Mouse (Mus musculus): Measurements from ENCODE around the gene Spon1. TPM values are rescaled to one million over a fixed set of nuclear protein-coding genes. Genes with fewer than 3 reads are reported as not detected.

Spon1 gene
- polyA plus RNA-seq, 1 experiment from 2014 or later: 4.7 TPM

DNA sequence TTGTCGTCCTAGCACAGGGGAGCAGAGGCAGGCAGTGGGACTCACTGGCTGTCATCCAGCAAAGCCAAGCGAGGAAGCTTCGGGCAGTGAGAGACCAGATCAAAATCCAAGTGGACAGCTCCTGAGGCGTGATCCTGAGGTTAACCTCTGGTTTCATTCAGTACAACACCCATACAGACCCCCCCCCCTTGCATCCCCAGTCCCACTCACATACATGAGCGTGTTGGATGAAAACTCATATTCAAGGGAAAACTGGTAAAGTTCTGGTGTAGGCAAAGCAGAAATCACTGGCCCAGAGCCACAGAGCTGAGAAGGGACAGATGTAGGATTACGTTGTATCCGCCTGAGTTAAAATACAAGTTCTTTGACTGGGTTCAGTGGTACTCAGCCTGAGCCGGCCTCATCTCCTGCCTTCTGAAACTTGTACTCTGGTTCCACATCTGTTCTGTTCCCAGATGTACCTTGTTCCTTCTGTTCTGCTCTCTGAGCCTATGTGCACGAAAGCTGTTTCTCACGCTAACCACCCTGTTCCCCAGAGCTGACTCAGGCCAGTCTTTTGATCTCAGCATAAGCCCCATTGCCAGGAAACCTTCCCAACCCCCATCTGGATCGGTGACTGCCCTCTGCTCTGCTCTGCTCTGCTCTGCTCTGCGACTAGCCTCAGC is 143.5 kb downstream of the Spon1 start:
- H3K27ac ChIP-seq: no peak overlapping the region
- no peak for ATAC-seq (ENCODE audit: insufficient number of reproducible peaks, insufficient read depth, low FRiP score, low TSS enrichment, low read depth)
- H3K36me3 ChIP-seq: no peaks in the 10 kb centered on the region
- H3K4me3 ChIP-seq (replicated peaks): no peak overlapping the region
- no peak overlapping the region for H3K4me2 ChIP-seq
- H3K9me3 ChIP-seq: no peaks in the 10 kb centered on the region
- H3K9ac ChIP-seq (replicated peaks): no peak overlapping the region
- WGBS: 20% methylated on average over 12 of the region's 12 CpGs
- no peaks in the 10 kb centered on the region for H3K27me3 ChIP-seq
- H3K4me1 ChIP-seq (replicated peaks): peaks cover 11% of the 10 kb centered on the region

DNA sequence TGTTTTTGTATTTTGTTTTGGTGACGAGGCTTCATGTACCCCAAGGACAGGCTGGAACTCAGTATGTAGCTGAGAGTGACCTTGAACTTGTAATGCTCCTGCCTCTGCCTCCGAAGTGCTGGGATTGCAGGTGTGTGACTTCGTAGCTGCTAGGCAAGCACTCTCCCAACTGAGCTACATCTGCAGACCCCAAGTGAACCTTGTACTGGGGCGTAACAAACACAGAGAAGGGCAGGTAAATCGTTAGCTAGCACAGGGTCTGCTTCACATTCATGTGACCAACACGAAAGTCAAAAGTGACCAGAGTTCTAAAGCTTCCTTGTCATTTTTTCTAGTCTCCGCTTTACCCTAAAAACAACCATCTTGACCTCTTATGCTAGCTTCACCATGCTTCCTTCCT is 145.1 kb downstream of the Spon1 start:
- no peak for ATAC-seq (ENCODE audit: insufficient number of reproducible peaks, insufficient read depth, low FRiP score, low TSS enrichment, low read depth)
- 79% methylated on average over 7 of the region's 7 CpGs for WGBS

DNA sequence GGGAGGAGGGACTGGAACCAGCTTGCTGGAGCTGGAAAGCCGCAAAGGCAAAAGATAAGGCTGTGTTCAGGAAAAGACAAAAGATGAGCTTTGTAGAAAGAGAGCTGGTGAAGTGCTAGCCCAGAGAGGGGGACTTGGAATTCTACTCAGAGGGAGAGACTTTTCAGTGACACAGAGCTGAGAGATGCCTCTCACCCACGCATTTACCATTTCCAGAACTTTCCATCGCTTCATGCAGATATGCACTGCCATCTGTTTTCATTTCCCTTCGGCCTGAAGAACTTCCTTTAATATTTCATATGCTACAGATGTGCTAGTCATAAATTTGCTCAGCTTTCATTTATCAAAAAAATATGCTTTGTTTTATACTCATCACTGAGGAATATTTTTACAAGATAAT is 150.1 kb downstream of the Spon1 start:
- no peaks in the 10 kb centered on the region for H3K9me3 ChIP-seq
- ATAC-seq (ENCODE audit: insufficient number of reproducible peaks, insufficient read depth, low FRiP score, low TSS enrichment, low read depth): no peak
- 85% methylated on average over 4 of the region's 4 CpGs for WGBS
- no peak overlapping the region for H3K4me2 ChIP-seq
- no peaks in the 10 kb centered on the region for H3K36me3 ChIP-seq
- H3K27me3 ChIP-seq: no peaks in the 10 kb centered on the region
- H3K4me3 ChIP-seq (replicated peaks): no peak overlapping the region
- no peaks in the 10 kb centered on the region for H3K4me1 ChIP-seq (replicated peaks)
- no peak overlapping the region for H3K27ac ChIP-seq
- H3K9ac ChIP-seq (replicated peaks): no peak overlapping the region

More for the DNA sequence above, 145.1 kb downstream of the Spon1 start:
- no peaks in the 10 kb centered on the region for H3K27me3 ChIP-seq
- peaks cover 11% of the 10 kb centered on the region for H3K4me1 ChIP-seq (replicated peaks)
- H3K4me2 ChIP-seq: no peak overlapping the region
- no peak overlapping the region for H3K9ac ChIP-seq (replicated peaks)
- no peak overlapping the region for H3K27ac ChIP-seq
- no peak overlapping the region for H3K4me3 ChIP-seq (replicated peaks)
- no peaks in the 10 kb centered on the region for H3K36me3 ChIP-seq
- no peaks in the 10 kb centered on the region for H3K9me3 ChIP-seq

DNA sequence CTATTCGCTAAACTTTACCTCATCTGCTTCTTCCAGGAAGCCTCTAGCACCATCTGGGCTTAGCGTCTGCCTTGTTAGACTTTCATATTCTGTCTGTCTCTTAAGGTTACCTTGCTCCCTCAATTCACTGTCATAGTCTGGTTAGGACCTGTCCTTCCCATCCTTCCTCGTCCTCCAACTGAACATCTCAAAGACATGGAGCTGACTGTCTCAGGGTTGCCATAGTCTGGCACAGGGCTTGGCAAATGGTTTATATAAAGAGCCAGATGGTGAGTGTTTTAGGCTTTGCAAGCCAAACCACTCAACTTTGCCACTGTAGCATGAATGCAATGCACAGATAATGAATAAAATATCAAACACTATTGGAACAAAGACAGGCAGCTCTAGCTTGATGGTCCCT is 153.1 kb downstream of the Spon1 start:
- H3K4me2 ChIP-seq: no peak overlapping the region
- no peaks in the 10 kb centered on the region for H3K4me1 ChIP-seq (replicated peaks)
- no peak overlapping the region for H3K4me3 ChIP-seq (replicated peaks)
- no peaks in the 10 kb centered on the region for H3K9me3 ChIP-seq
- H3K36me3 ChIP-seq: no peaks in the 10 kb centered on the region
- H3K9ac ChIP-seq (replicated peaks): no peak overlapping the region
- 82% methylated on average over 3 of the region's 3 CpGs for WGBS
- no peaks in the 10 kb centered on the region for H3K27me3 ChIP-seq
- ATAC-seq (ENCODE audit: insufficient number of reproducible peaks, insufficient read depth, low FRiP score, low TSS enrichment, low read depth): no peak
- H3K27ac ChIP-seq: no peak overlapping the region

DNA sequence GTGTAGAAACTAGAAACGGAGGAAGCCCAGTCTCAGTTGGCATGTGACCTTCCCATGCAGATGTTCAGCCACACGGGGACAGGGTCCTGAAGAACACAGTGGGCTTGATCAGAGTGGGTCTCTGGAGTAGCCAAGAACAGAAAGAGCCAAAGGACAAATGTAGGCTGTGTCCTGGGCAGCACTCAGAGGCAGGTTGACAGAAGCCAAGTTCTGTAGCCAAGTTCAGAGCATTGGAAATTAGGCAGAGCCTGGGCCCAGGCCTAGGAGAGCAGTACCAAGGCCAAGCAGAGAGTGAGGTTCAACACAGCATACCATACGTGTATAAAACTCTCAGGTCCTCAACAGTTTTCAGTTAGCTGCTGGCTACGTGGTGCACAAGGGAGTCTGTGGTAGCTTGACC is 153.7 kb downstream of the Spon1 start:
- H3K9me3 ChIP-seq: no peaks in the 10 kb centered on the region
- H3K4me2 ChIP-seq: no peak overlapping the region
- no peaks in the 10 kb centered on the region for H3K27me3 ChIP-seq
- H3K4me1 ChIP-seq (replicated peaks): no peaks in the 10 kb centered on the region
- WGBS: 80% methylated on average over 4 of the region's 4 CpGs
- no peaks in the 10 kb centered on the region for H3K36me3 ChIP-seq
- no peak for ATAC-seq (ENCODE audit: insufficient number of reproducible peaks, insufficient read depth, low FRiP score, low TSS enrichment, low read depth)
- H3K9ac ChIP-seq (replicated peaks): no peak overlapping the region
- no peak overlapping the region for H3K27ac ChIP-seq
- no peak overlapping the region for H3K4me3 ChIP-seq (replicated peaks)

DNA sequence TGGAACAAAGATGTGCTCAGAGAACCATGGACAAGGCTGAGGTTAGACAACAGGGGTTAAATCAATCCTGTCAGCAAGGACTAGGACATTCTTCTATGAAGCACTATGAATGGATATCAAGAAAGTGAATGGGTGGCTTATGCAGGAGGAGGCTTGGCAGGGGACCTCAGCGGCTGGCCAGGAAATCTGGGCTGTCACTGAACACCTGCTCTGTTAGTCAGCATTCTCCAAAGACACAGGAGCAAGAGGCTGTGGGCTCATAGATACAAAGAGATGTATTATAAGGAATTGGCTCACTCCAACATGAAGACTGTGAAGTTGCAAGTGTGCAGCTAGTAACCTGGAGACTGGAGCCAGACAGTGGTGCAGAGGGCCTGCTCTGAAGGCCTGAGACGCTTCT is 154.3 kb downstream of the Spon1 start:
- Histone ChIP-seq H3K4me1 (replicated peaks) (no peaks in the 10 kb centered on the region), H3K27me3 (no peaks in the 10 kb centered on the region), H3K9me3 (no peaks in the 10 kb centered on the region), H3K36me3 (no peaks in the 10 kb centered on the region), H3K4me2 (no peak overlapping the region), H3K27ac (no peak overlapping the region), H3K4me3 (replicated peaks) (no peak overlapping the region), H3K9ac (replicated peaks) (no peak overlapping the region)
- no peak for ATAC-seq (ENCODE audit: insufficient number of reproducible peaks, insufficient read depth, low FRiP score, low TSS enrichment, low read depth)
- WGBS: 81% methylated on average over 2 of the region's 2 CpGs

DNA sequence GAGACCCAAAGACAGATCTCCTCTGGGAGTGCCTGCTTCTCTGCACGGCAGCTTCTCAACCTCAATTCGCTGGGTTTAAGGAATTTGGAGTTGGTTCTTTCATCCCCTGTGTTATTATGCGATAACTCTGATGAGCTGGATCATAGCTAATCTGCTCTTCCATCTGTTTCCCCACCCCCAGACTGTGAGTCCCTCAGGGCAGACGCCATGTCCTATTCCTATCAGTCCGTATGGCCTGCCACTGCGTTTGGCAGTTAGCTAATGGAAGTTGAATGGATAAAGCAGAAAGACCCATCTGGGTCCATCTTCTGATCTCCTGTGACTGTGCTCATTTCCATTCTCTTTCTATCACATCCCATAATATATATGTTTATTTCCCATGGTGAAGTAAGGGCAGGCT is 158.8 kb downstream of the Spon1 start:
- H3K4me3 ChIP-seq (replicated peaks): no peak overlapping the region
- no peaks in the 10 kb centered on the region for H3K4me1 ChIP-seq (replicated peaks)
- H3K27ac ChIP-seq: no peak overlapping the region
- WGBS: 87% methylated on average over 6 of the region's 6 CpGs
- H3K27me3 ChIP-seq: no peaks in the 10 kb centered on the region
- H3K36me3 ChIP-seq: no peaks in the 10 kb centered on the region
- H3K4me2 ChIP-seq: no peak overlapping the region
- no peak overlapping the region for H3K9ac ChIP-seq (replicated peaks)
- no peak for ATAC-seq (ENCODE audit: insufficient number of reproducible peaks, insufficient read depth, low FRiP score, low TSS enrichment, low read depth)
- no peaks in the 10 kb centered on the region for H3K9me3 ChIP-seq

DNA sequence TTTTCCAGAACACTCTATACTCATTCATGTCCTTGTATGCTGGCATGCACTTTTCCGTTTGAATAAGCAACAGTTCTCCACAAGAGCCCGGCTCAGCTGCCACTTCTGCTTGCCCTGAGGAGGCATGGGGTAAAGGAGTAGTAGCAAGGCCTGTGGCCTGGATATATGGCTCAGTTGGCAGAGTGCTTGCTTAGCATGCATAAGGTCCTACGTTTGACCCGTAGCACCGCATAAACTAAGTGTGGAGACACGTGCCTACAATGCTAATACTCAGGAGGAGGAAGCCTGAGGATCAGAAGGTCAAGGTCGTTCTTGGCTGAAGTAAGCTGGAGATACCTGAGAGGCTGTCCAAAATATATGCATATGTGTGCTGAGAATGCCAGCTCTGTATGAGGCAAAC is 185.1 kb downstream of the Spon1 start:
- Histone ChIP-seq H3K4me2 (no peak overlapping the region), H3K27ac (no peak overlapping the region), H3K4me3 (replicated peaks) (no peak overlapping the region), H3K9me3 (no peaks in the 10 kb centered on the region), H3K9ac (replicated peaks) (no peak overlapping the region), H3K4me1 (replicated peaks) (peaks cover 7% of the 10 kb centered on the region; the same call in 1 of the 2 replicates), H3K36me3 (no peaks in the 10 kb centered on the region), H3K27me3 (no peaks in the 10 kb centered on the region)
- ATAC-seq (ENCODE audit: insufficient number of reproducible peaks, insufficient read depth, low FRiP score, low TSS enrichment, low read depth): no peak
- 81% methylated on average over 7 of the region's 7 CpGs for WGBS

DNA sequence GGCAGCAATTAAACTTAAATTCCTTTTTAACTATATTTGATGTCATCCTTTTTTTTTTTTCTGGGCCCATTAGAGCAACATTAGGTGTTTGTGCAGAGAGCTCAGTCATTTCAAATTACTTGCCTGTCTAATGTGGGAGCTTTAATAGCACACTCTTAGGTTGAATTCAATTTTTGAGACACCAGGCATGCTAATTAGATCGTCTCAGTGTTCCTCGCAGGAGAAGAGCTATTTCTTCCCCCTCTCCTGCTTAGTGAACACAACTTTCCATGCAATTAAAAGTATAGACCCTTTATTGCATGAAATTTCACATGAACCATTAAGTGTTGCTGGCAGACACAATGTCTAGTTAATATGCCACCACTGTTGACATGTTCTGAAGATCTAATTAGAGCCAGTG is 189.6 kb downstream of the Spon1 start:
- WGBS: 59% methylated on average over 2 of the region's 2 CpGs
- ATAC-seq (ENCODE audit: insufficient number of reproducible peaks, insufficient read depth, low FRiP score, low TSS enrichment, low read depth): no peak

DNA sequence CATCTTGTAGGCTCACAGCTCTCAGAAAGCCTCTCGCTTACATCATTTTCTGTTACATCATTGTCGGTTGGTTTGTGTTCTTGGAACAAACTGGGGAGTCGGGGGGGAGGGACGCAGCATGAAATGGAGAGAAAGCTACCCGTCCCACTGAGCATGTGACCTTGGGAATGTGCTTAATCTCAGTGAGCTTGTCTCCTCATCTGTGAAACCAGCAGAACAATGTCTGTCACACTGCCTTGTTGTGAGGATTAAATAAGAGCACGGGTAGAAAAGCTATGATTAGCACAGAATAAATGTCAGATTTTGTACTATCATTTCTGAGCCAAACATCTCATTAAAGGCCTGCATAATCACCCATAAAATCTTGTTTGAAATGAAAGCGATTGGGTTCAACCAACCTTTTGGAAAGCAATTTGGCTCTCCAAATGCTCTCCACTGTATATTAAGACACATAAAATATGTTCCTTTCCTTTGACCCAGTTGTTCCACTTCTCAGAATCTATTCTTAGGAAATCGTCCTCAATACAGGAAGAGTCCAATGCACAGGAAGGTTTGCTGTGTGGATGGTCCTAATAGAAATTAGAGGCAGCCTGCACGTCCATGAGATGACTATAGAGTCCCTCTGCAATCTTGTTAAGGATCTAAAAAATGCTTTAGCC is 195.2 kb downstream of the Spon1 start:
- H3K36me3 ChIP-seq: no peaks in the 10 kb centered on the region
- no peak overlapping the region for H3K27ac ChIP-seq
- H3K27me3 ChIP-seq: no peaks in the 10 kb centered on the region
- H3K9me3 ChIP-seq: no peaks in the 10 kb centered on the region
- no peak overlapping the region for H3K4me3 ChIP-seq (replicated peaks)
- WGBS: 83% methylated on average over 9 of the region's 9 CpGs
- H3K4me2 ChIP-seq: no peak overlapping the region
- H3K4me1 ChIP-seq (replicated peaks): peaks cover 8% of the 10 kb centered on the region
- ATAC-seq (ENCODE audit: insufficient number of reproducible peaks, insufficient read depth, low FRiP score, low TSS enrichment, low read depth): no peak
- no peak overlapping the region for H3K9ac ChIP-seq (replicated peaks)

More for the DNA sequence above, 189.6 kb downstream of the Spon1 start:
- H3K4me1 ChIP-seq (replicated peaks): peaks cover 3% of the 10 kb centered on the region; the same call in 1 of the 2 replicates
- H3K36me3 ChIP-seq: no peaks in the 10 kb centered on the region
- no peaks in the 10 kb centered on the region for H3K27me3 ChIP-seq
- H3K4me3 ChIP-seq (replicated peaks): no peak overlapping the region
- no peak overlapping the region for H3K9ac ChIP-seq (replicated peaks)
- no peak overlapping the region for H3K27ac ChIP-seq
- no peaks in the 10 kb centered on the region for H3K9me3 ChIP-seq
- no peak overlapping the region for H3K4me2 ChIP-seq

DNA sequence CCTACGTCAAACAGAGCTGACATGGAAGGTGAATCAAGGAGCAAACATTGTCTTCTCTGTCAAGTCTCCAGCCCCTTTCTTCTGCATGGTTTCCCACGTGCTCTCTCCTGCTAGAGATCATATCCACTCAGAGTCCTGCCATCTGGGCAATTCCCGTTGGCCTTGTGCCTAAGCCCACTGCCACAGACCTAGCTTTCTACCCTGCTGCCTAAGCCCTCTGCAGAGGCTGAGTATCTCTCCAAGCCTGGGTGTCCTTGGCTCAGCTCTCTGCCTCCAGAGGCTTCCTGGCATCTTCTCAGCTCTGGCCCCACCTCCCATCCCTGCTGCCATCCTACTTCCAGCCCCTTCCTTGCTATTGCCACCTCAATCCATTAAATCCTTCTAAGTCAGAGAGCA is 195.7 kb downstream of the Spon1 start:
- 86% methylated on average over 3 of the region's 3 CpGs for WGBS
- no peaks in the 10 kb centered on the region for H3K9me3 ChIP-seq
- no peak overlapping the region for H3K4me3 ChIP-seq (replicated peaks)
- peaks cover 8% of the 10 kb centered on the region for H3K4me1 ChIP-seq (replicated peaks)
- H3K27me3 ChIP-seq: no peaks in the 10 kb centered on the region
- no peak for ATAC-seq (ENCODE audit: insufficient number of reproducible peaks, insufficient read depth, low FRiP score, low TSS enrichment, low read depth)
- H3K4me2 ChIP-seq: no peak overlapping the region
- no peaks in the 10 kb centered on the region for H3K36me3 ChIP-seq
- no peak overlapping the region for H3K27ac ChIP-seq
- H3K9ac ChIP-seq (replicated peaks): no peak overlapping the region

DNA sequence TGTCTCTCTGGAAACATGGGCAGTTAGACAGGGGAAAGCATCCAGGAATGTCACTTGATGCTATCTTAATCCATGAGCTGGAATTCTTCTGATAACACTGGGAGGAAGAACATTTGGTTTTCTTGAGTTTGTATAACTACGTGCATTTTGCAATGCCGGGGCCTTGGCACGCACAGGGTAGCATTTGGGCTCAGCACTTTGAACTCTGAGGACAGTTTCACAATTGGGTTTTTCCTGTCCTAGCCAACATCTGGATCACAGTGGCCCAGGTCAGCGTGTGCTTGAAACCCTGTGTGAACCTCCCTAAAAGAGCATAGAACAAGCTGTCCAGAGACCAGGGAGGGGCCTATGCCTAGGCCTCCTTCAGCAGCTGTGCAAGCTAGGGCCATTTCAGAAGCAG is 196.3 kb downstream of the Spon1 start:
- no peaks in the 10 kb centered on the region for H3K27me3 ChIP-seq
- no peak for ATAC-seq (ENCODE audit: insufficient number of reproducible peaks, insufficient read depth, low FRiP score, low TSS enrichment, low read depth)
- H3K27ac ChIP-seq: no peak overlapping the region
- H3K4me3 ChIP-seq (replicated peaks): no peak overlapping the region
- no peaks in the 10 kb centered on the region for H3K36me3 ChIP-seq
- 89% methylated on average over 4 of the region's 4 CpGs for WGBS
- H3K9me3 ChIP-seq: no peaks in the 10 kb centered on the region
- H3K9ac ChIP-seq (replicated peaks): no peak overlapping the region
- H3K4me1 ChIP-seq (replicated peaks): peaks cover 8% of the 10 kb centered on the region
- no peak overlapping the region for H3K4me2 ChIP-seq

All from limb, embryonic 12.5 days (tissue).